Mouse (Mus musculus): Measurements from ENCODE around the gene Emilin2.

- TF ChIP-seq CTCF (IDR thresholded peaks at IDR 0.05; ENCODE audit: control insufficient read depth, insufficient read depth, insufficient replicate concordance, low read depth, low read length): no peak
- no peak for TF ChIP-seq POLR2A (IDR thresholded peaks at IDR 0.05; ENCODE audit: control insufficient read depth, low read depth, low read length)
These were observed 35.0 kb downstream of the Emilin2 start for GRCm38 (mm10) chr17:71276771-71277170.

Measured in testis, adult 2 months (tissue).